Mouse (Mus musculus) CH12.LX (cell line): ENCODE measurements around the gene Gpbar1.

Experiments used
- BHLHE40 ChIP-seq: IDR thresholded peaks from 2 replicates; pipeline ENCODE4 v1.6.1; 2011; ENCODE audit warnings: mild to moderate bottlenecking, low read depth, low read length, improper control_type of control experiment
- EP300 ChIP-seq: IDR thresholded peaks from 2 replicates; pipeline ENCODE4 v1.6.1; 2011; ENCODE audit warnings: low read length, improper control_type of control experiment
- IRF4 ChIP-seq: IDR thresholded peaks from 2 replicates; pipeline ENCODE4 v1.6.1; 2014; ENCODE audit warnings: low read depth, mild to moderate bottlenecking, inconsistent platforms, low read length, improper control_type of control experiment
- MYC ChIP-seq: IDR thresholded peaks from 2 replicates; pipeline ENCODE4 v1.6.1; 2011; ENCODE audit warnings: low read depth, mild to moderate bottlenecking, improper control_type of control experiment, low read length
- POLR2A ChIP-seq: IDR thresholded peaks from 2 replicates; pipeline ENCODE4 v1.6.1; 2011; ENCODE audit warnings: low read depth, mild to moderate bottlenecking, improper control_type of control experiment, low read length
- TCF12 ChIP-seq: IDR thresholded peaks from 2 replicates; pipeline ENCODE4 v1.6.1; 2014; ENCODE audit warnings: low read depth, mild to moderate bottlenecking, inconsistent platforms, low read length, improper control_type of control experiment
- USF1 ChIP-seq: IDR thresholded peaks from 2 replicates; pipeline ENCODE4 v1.6.1; 2014; ENCODE audit warnings: low read depth, mild to moderate bottlenecking, inconsistent platforms, low read length, improper control_type of control experiment

- TF ChIP-seq BHLHE40 (no peak), USF1 (no peak), POLR2A (no peak), EP300 (no peak), IRF4 (no peak), TCF12 (no peak; the same call in 1 of the 2 replicates), MYC (peak; percentile 19; the same call in 1 of the 2 replicates)
Observed at GRCm38 (mm10) chr1:74285212-74286010, 7.1 kb downstream of the Gpbar1 start.
